Mouse (Mus musculus): Measurements from ENCODE around the gene Pld2.

DNA sequence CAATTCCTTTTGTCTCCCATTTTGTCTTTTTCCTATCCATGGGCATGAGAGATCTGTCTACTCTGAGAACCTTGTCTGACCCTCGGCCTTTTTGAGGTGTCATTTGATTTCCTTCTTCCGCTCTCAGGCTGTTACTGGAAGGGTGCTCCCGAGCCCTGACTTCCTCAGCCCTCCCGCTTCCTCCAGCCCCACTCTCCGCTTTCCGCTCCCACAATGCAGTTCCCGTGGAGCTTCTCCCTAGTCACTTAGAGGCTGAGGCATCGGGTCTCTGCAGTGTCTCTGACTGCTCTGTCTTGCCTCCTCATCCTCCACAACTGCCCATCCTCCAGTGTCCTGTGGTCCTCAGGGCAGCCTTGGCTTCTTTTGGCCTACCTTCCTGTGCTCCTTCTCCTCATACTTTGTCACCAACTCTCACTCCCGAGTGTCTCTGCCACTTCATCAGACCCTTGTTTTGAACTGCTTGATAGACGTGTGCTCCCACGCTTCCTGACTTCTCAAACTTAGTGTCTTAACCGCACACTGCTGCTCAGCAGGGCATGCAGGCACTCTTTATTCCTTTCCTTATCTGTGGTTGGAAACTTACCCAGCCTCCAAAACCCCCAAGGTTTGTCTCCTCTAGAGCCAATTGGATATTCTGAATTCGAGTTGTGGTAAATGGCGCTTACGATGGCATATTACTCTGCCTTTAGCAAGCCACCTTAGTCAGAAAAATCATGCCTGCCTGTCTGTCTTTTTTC is 54.6 kb downstream of the Pld2 start:
- no peak for TF ChIP-seq CTCF (IDR thresholded peaks at IDR 0.05; ENCODE audit: low read depth)
- TF ChIP-seq EP300 (IDR thresholded peaks at IDR 0.05; ENCODE audit: low read depth), result no peak

All from liver, embryonic 14.5 days (tissue).